Mouse (Mus musculus) spleen, postnatal 4 days (tissue): ENCODE data around the gene Mtx2.

Experiments used
- DNase-seq, 2 experiments: peaks; one replicate each; pipeline ENCODE4 v3.0.0; 2022; ENCODE audit warnings: low spot score in 2 of 2

Mtx2 gene

GRCm38 (mm10) chr2:74917880-74918537 is 92.4 kb downstream of the Mtx2 start:
- no peak for DNase-seq

GRCm38 (mm10) chr2:74925968-74926814 is 100.6 kb downstream of the Mtx2 start:
- no peak for DNase-seq
